Mouse (Mus musculus) limb, embryonic 15.5 days (tissue): ENCODE results near the gene AC140267.1. TPM values are rescaled to one million over a fixed set of nuclear protein-coding genes. Genes with fewer than 3 reads are reported as not detected.

Experiments used
- ATAC-seq: fragments of 200-750 bp; cut with Nextera tagmentation; 2 replicates; pipeline ENCODE4 v1.8.0; 2017; ENCODE audit warnings: low read depth, moderate TSS enrichment; ENCODE audit not compliant: insufficient number of reproducible peaks, low FRiP score, low TSS enrichment
- H3K27ac ChIP-seq: fragments of 300-500 bp; sonication (generic); 2 replicates; pipeline ENCODE4 v1.5.1; 2015; ENCODE audit warnings: moderate library complexity, mild to moderate bottlenecking, inconsistent platforms
- H3K27me3 ChIP-seq: fragments of 300-500 bp; sonication (generic); 2 replicates; pipeline ENCODE4 v1.6.1; 2015; ENCODE audit warnings: inconsistent platforms
- H3K36me3 ChIP-seq: fragments of 300-500 bp; sonication (generic); 2 replicates; pipeline ENCODE4 v1.6.1; 2015; ENCODE audit warnings: inconsistent platforms
- H3K4me1 ChIP-seq: fragments of 300-500 bp; sonication (generic); 2 replicates; pipeline ENCODE4 v1.6.1; 2015; ENCODE audit warnings: inconsistent platforms
- H3K4me2 ChIP-seq: fragments of 300-500 bp; sonication (generic); 2 replicates; pipeline ENCODE4 v1.6.1; 2015; ENCODE audit warnings: mild to moderate bottlenecking, inconsistent platforms
- H3K4me3 ChIP-seq: fragments of 300-500 bp; sonication (generic); 2 replicates; pipeline ENCODE4 v1.5.1; 2015; ENCODE audit warnings: mild to moderate bottlenecking, inconsistent platforms
- H3K9ac ChIP-seq: fragments of 300-500 bp; sonication (generic); 2 replicates; pipeline ENCODE4 v1.6.1; 2015; ENCODE audit warnings: inconsistent platforms
- H3K9me3 ChIP-seq: fragments of 300-500 bp; sonication (generic); 2 replicates; pipeline ENCODE4 v1.6.1; 2016; ENCODE audit warnings: inconsistent platforms
- WGBS: fragments of 180-500 bp; shearing (Covaris S2); methylation state at CpG from one replicate; pipeline ENCODE4 v1.1.7; 2015; 5-methylcytosine and 5-hydroxymethylcytosine counted together
- polyA plus RNA-seq: library from polyadenylated mRNA; unstranded; fragments of >200 nt; fragmentation: Nextera tagmentation; extraction: Ambion mirVana; gene quantifications from 2 replicates; pipeline ENCODE4 v1.2.1, GENCODE M21; 2015

Gene AC140267.1
- polyA plus RNA-seq, 1 experiment from 2014 or later, result not detected

GRCm38 (mm10) chr15:80233733-80234509, 1.7 kb upstream of the AC140267.1 start, which contains the start of gene Mief1:
Mief1 (plus strand) TSS chr15:80234018.
- H3K27me3 ChIP-seq, result no peaks in the 10 kb centered on the region
- H3K4me1 ChIP-seq, result peaks cover 16% of the 10 kb centered on the region
- no peaks in the 10 kb centered on the region for H3K9me3 ChIP-seq
- peaks cover 31% of the 10 kb centered on the region for H3K36me3 ChIP-seq
- peak; percentile 96 for ATAC-seq
- H3K27ac ChIP-seq, result peak within 1 kb of the TSS; percentile 83
- peak within 1 kb of the TSS; percentile 63 for H3K9ac ChIP-seq
- H3K4me2 ChIP-seq, result peak within 1 kb of the TSS; percentile 65
- WGBS, result under 1% methylated on average over 60 of the region's 67 CpGs
- H3K4me3 ChIP-seq, result peak within 1 kb of the TSS; percentile 63

GRCm38 (mm10) chr15:80248135-80248534, 12.5 kb downstream of the AC140267.1 start:
- Histone ChIP-seq H3K9ac (no peak overlapping the region), H3K27me3 (no peaks in the 10 kb centered on the region), H3K27ac (no peak overlapping the region), H3K4me1 (peaks cover 2% of the 10 kb centered on the region; the same call in 1 of the 2 replicates), H3K36me3 (peaks cover 84% of the 10 kb centered on the region), H3K9me3 (no peaks in the 10 kb centered on the region), H3K4me3 (no peak overlapping the region), H3K4me2 (no peak overlapping the region)
- no peak for ATAC-seq
- 95% methylated on average over 12 of the region's 12 CpGs for WGBS

GRCm38 (mm10) chr15:80248596-80248995, 13.0 kb downstream of the AC140267.1 start:
- Histone ChIP-seq H3K27me3 (no peaks in the 10 kb centered on the region), H3K4me1 (peaks cover 5% of the 10 kb centered on the region; the same call in 1 of the 2 replicates), H3K36me3 (peaks cover 83% of the 10 kb centered on the region), H3K9ac (no peak overlapping the region), H3K27ac (no peak overlapping the region), H3K9me3 (no peaks in the 10 kb centered on the region), H3K4me3 (no peak overlapping the region), H3K4me2 (no peak overlapping the region)
- WGBS, result 87% methylated on average over 1 of the region's 1 CpGs
- ATAC-seq, result no peak

GRCm38 (mm10) chr15:80249672-80250071, 14.0 kb downstream of the AC140267.1 start:
- Histone ChIP-seq H3K4me2 (no peak overlapping the region), H3K27me3 (no peaks in the 10 kb centered on the region), H3K36me3 (peaks cover 75% of the 10 kb centered on the region), H3K9ac (no peak overlapping the region), H3K27ac (no peak overlapping the region), H3K9me3 (no peaks in the 10 kb centered on the region), H3K4me3 (no peak overlapping the region), H3K4me1 (peaks cover 14% of the 10 kb centered on the region)
- WGBS, result 92% methylated on average over 10 of the region's 10 CpGs
- no peak for ATAC-seq

GRCm38 (mm10) chr15:80250586-80250985, 15.0 kb downstream of the AC140267.1 start:
- H3K9me3 ChIP-seq, result no peaks in the 10 kb centered on the region
- peaks cover 70% of the 10 kb centered on the region for H3K36me3 ChIP-seq
- 86% methylated on average over 6 of the region's 6 CpGs for WGBS

GRCm38 (mm10) chr15:80253530-80253929, 17.9 kb downstream of the AC140267.1 start:
- H3K9me3 ChIP-seq, result no peaks in the 10 kb centered on the region
- no peak overlapping the region for H3K9ac ChIP-seq
- ATAC-seq, result no peak
- H3K4me1 ChIP-seq, result peaks cover 38% of the 10 kb centered on the region
- H3K27ac ChIP-seq, result peak overlapping the region; percentile 99
- H3K36me3 ChIP-seq, result peaks cover 62% of the 10 kb centered on the region
- H3K4me2 ChIP-seq, result peak overlapping the region; percentile 85; the same call in 1 of the 2 replicates
- no peak overlapping the region for H3K4me3 ChIP-seq
- 3% methylated on average over 2 of the region's 2 CpGs for WGBS
- H3K27me3 ChIP-seq, result no peaks in the 10 kb centered on the region

More at GRCm38 (mm10) chr15:80250586-80250985, 15.0 kb downstream of the AC140267.1 start:
- Histone ChIP-seq H3K4me1 (peaks cover 14% of the 10 kb centered on the region), H3K27me3 (no peaks in the 10 kb centered on the region), H3K9ac (no peak overlapping the region), H3K4me3 (no peak overlapping the region), H3K27ac (no peak overlapping the region), H3K4me2 (no peak overlapping the region)
- ATAC-seq, result no peak

GRCm38 (mm10) chr15:80254207-80254606, 18.6 kb downstream of the AC140267.1 start:
- H3K4me3 ChIP-seq, result peak overlapping the region; percentile 97
- peak overlapping the region; percentile 57 for H3K9ac ChIP-seq
- H3K4me1 ChIP-seq, result peaks cover 41% of the 10 kb centered on the region
- H3K27ac ChIP-seq, result peak overlapping the region; percentile 99
- H3K27me3 ChIP-seq, result no peaks in the 10 kb centered on the region
- peaks cover 58% of the 10 kb centered on the region for H3K36me3 ChIP-seq
- H3K9me3 ChIP-seq, result no peaks in the 10 kb centered on the region
- WGBS, result 28% methylated on average over 6 of the region's 6 CpGs
- ATAC-seq, result no peak
- H3K4me2 ChIP-seq, result peak overlapping the region; percentile 85

GRCm38 (mm10) chr15:80254847-80255645, 19.4 kb downstream of the AC140267.1 start, which contains the start of gene Atf4:
Atf4 (plus strand) TSS chr15:80255184.
- no peaks in the 10 kb centered on the region for H3K9me3 ChIP-seq
- H3K4me1 ChIP-seq, result peaks cover 41% of the 10 kb centered on the region
- no peaks in the 10 kb centered on the region for H3K27me3 ChIP-seq
- under 1% methylated on average over 62 of the region's 62 CpGs for WGBS
- peak; percentile 93 for ATAC-seq
- peak within 1 kb of the TSS; percentile 97 for H3K4me3 ChIP-seq
- peak within 1 kb of the TSS; percentile 99 for H3K27ac ChIP-seq
- H3K9ac ChIP-seq, result peak within 1 kb of the TSS; percentile 100
- H3K36me3 ChIP-seq, result peaks cover 57% of the 10 kb centered on the region
- peak within 1 kb of the TSS; percentile 85 for H3K4me2 ChIP-seq

GRCm38 (mm10) chr15:80255646-80256121, 20.0 kb downstream of the AC140267.1 start:
- Histone ChIP-seq H3K4me1 (peaks cover 41% of the 10 kb centered on the region), H3K4me3 (peak overlapping the region; percentile 97), H3K9me3 (no peaks in the 10 kb centered on the region), H3K36me3 (peaks cover 55% of the 10 kb centered on the region), H3K9ac (peak overlapping the region; percentile 100), H3K27me3 (no peaks in the 10 kb centered on the region), H3K27ac (peak overlapping the region; percentile 99), H3K4me2 (peak overlapping the region; percentile 85)
- ATAC-seq, result peak; percentile 20
- under 1% methylated on average over 51 of the region's 51 CpGs for WGBS

GRCm38 (mm10) chr15:80256242-80256641, 20.6 kb downstream of the AC140267.1 start:
- Histone ChIP-seq H3K27ac (peak overlapping the region; percentile 99), H3K4me1 (peaks cover 41% of the 10 kb centered on the region), H3K9ac (peak overlapping the region; percentile 100), H3K4me2 (peak overlapping the region; percentile 85), H3K36me3 (peaks cover 50% of the 10 kb centered on the region), H3K4me3 (peak overlapping the region; percentile 97), H3K9me3 (no peaks in the 10 kb centered on the region), H3K27me3 (no peaks in the 10 kb centered on the region)
- 9% methylated on average over 16 of the region's 16 CpGs for WGBS
- ATAC-seq, result no peak

- Histone ChIP-seq H3K4me2 (peak overlapping the region; percentile 85), H3K9ac (peak overlapping the region; percentile 100), H3K4me1 (peaks cover 41% of the 10 kb centered on the region), H3K27ac (peak overlapping the region; percentile 99), H3K36me3 (peaks cover 43% of the 10 kb centered on the region), H3K9me3 (no peaks in the 10 kb centered on the region), H3K4me3 (peak overlapping the region; percentile 97), H3K27me3 (no peaks in the 10 kb centered on the region)
- no peak for ATAC-seq
- WGBS, result 62% methylated on average over 12 of the region's 12 CpGs
These were observed 21.3 kb downstream of the AC140267.1 start for GRCm38 (mm10) chr15:80256656-80257601.
